Mouse (Mus musculus) myocyte (in vitro differentiated cells): ENCODE measurements around the gene St6galnac4. TPM values are rescaled to one million over a fixed set of nuclear protein-coding genes. Genes with fewer than 3 reads are reported as not detected.

Experiments used
- H3K27me3 ChIP-seq: one replicate; pipeline ENCODE4 v1.6.1; 2011; ENCODE audit not compliant: control insufficient read depth, insufficient read depth, insufficient read length
- H3K36me3 ChIP-seq: one replicate; pipeline ENCODE4 v1.6.1; 2011; ENCODE audit not compliant: control insufficient read depth, insufficient read depth
- H3K4me2 ChIP-seq: one replicate; pipeline ENCODE4 v1.6.1; 2011; ENCODE audit warnings: low read depth, control low read depth
- H3K4me3 ChIP-seq: one replicate; pipeline ENCODE4 v1.5.1; 2011; ENCODE audit warnings: mild to moderate bottlenecking, control low read depth, moderate library complexity
- H3K79me2 ChIP-seq: one replicate; pipeline ENCODE4 v1.6.1; 2011; ENCODE audit not compliant: control insufficient read depth, insufficient read depth
- H3ac ChIP-seq: one replicate; pipeline ENCODE4 v1.6.1; 2011; ENCODE audit not compliant: control insufficient read depth, insufficient read length
- CEBPB ChIP-seq: IDR thresholded peaks from 2 replicates; pipeline ENCODE4 v1.6.1; 2011; ENCODE audit warnings: mild to moderate bottlenecking, moderate library complexity; ENCODE audit not compliant: poor library complexity, insufficient read depth, severe bottlenecking
- E2F4 ChIP-seq: IDR thresholded peaks from one replicate; pipeline ENCODE4 v1.6.1; 2011; ENCODE audit warnings: mild to moderate bottlenecking, control low read depth, moderate library complexity; ENCODE audit not compliant: insufficient read depth
- MAX ChIP-seq: IDR thresholded peaks from one replicate; pipeline ENCODE4 v1.6.1; 2011; ENCODE audit warnings: low read depth, mild to moderate bottlenecking, control low read depth
- MYOD1 ChIP-seq, 3 experiments: IDR thresholded peaks; one replicate each; pipeline ENCODE4 v1.6.1; 2011; ENCODE audit warnings: control low read depth in 2 of 3, low read depth in 2 of 3, mild to moderate bottlenecking in 2 of 3, moderate library complexity in 1 of 3; ENCODE audit not compliant: insufficient read length in 2 of 3, control insufficient read depth in 1 of 3
- MYOG ChIP-seq, 3 experiments: IDR thresholded peaks; one replicate each; pipeline ENCODE4 v1.6.1; 2011; ENCODE audit warnings: control low read depth in 2 of 3, low read depth in 2 of 3, mild to moderate bottlenecking in 2 of 3; ENCODE audit not compliant: insufficient read length in 2 of 3, control insufficient read depth in 1 of 3, insufficient read depth in 1 of 3
- POLR2A ChIP-seq: IDR thresholded peaks from one replicate; pipeline ENCODE4 v1.6.1; 2011; ENCODE audit warnings: low read depth, mild to moderate bottlenecking, control low read depth, moderate library complexity; ENCODE audit not compliant: insufficient read length
- POLR2AphosphoS2 ChIP-seq: IDR thresholded peaks from one replicate; pipeline ENCODE4 v1.6.1; 2011; ENCODE audit warnings: low read depth, control low read depth; ENCODE audit not compliant: insufficient read length
- REST ChIP-seq: IDR thresholded peaks from one replicate; pipeline ENCODE4 v1.6.1; 2011; ENCODE audit warnings: mild to moderate bottlenecking, control low read depth, moderate library complexity; ENCODE audit not compliant: insufficient read depth, insufficient read length
- SRF ChIP-seq: IDR thresholded peaks from one replicate; pipeline ENCODE4 v1.6.1; 2011; ENCODE audit warnings: low read depth; ENCODE audit not compliant: control insufficient read depth, insufficient read length
- TCF12 ChIP-seq: IDR thresholded peaks from one replicate; pipeline ENCODE4 v1.6.1; 2011; ENCODE audit warnings: mild to moderate bottlenecking, control low read depth; ENCODE audit not compliant: poor library complexity, insufficient read depth, severe bottlenecking
- TCF3 ChIP-seq: IDR thresholded peaks from one replicate; pipeline ENCODE4 v1.6.1; 2011; ENCODE audit warnings: low read depth, control low read depth; ENCODE audit not compliant: insufficient read length
- USF1 ChIP-seq: IDR thresholded peaks from one replicate; pipeline ENCODE4 v1.6.1; 2011; ENCODE audit warnings: low read depth, mild to moderate bottlenecking, control low read depth, moderate library complexity
- polyA plus RNA-seq: library from polyadenylated mRNA; unstranded; fragments of >200 nt; fragmentation: generic; extraction: Trizol; gene quantifications from one replicate; pipeline ENCODE4 v1.2.1, GENCODE M21; 2012; ENCODE audit warnings: missing spikeins

St6galnac4 gene
- polyA plus RNA-seq, 1 experiment = 75.4 TPM

DNA sequence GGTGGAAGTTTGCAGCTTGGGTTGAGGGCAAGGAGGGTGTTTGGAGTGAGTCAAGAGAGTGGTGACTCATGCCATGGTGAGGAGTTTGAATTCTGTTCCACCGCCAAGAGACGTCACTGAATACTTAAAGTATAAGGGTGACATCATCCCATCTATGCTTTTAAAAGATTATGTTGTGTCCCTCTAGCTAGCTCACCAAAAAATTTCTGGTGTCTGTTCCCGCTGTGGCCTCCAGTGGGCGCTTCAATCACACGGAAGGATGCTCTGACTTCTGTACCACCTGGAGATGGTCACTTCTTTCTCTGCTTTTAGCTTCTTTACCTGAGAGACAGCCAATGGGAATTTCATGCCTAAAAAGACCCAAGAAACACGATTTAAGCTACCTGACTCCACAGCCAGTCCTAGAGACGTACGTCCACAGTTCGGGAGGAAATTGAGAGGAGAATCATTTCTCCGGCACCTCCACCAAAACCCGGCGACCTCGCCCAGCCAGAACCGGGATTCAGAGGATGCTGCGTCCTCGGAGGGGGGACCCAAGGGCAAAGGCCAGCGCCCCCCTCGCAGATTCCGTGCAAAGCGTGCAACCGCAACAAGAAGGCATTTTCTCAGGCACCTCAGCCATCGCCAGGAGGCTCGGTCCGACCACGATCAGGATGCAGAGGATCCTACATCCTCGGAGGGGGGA is 11.9 kb upstream of the St6galnac4 start:
- H3K4me2 ChIP-seq = peak overlapping the region; percentile 4
- TF ChIP-seq POLR2AphosphoS2 (no peak), MYOG (IDR thresholded peaks at IDR 0.05; ENCODE audit: control insufficient read depth in 1 of 3, insufficient read depth in 1 of 3, insufficient read length in 2 of 3, low read depth in 2 of 3) (no peak), USF1 (no peak), MAX (no peak)
- no peaks in the 10 kb centered on the region for H3K27me3 ChIP-seq
- H3K36me3 ChIP-seq = no peaks in the 10 kb centered on the region
- no peak overlapping the region for H3ac ChIP-seq
- peaks cover 21% of the 10 kb centered on the region for H3K79me2 ChIP-seq
- no peak overlapping the region for H3K4me3 ChIP-seq

DNA sequence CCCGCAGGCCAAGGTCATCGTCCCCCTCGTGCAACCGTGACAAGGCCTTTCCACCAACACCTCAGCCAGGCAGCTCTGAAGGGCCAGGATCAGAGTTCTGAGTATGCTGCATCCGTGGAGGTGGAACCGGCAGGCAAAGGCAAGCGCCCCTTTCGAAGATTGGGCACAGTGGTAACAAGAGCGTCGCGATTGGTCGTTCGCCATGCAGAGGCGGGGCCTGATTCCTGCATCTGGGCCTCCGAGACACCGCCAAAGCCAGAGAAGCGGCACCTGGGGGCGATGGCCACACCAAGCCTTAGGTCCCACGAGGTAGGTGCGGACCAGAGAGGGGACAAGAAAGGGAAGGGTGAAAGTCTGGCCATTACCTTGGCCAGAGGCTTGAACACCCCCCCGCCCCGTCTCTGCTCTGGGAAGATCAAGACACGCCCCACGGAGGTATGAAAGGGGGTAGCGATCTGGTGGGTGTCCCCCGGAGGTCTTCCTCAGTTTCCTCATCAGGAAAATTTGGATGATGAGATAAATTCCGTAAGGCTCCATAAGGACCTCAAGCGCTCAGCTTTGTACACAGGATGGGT is 11.2 kb upstream of the St6galnac4 start, which contains the start of gene 9430097D07Rik:
Gene 9430097D07Rik (minus strand): TSS at position 99 of the 575 bp plus-strand sequence.
- no peaks in the 10 kb centered on the region for H3K27me3 ChIP-seq
- TF ChIP-seq POLR2AphosphoS2 (no peak), MYOG (IDR thresholded peaks at IDR 0.05; ENCODE audit: control insufficient read depth in 1 of 3, insufficient read depth in 1 of 3, insufficient read length in 2 of 3, low read depth in 2 of 3) (no peak), CEBPB (no peak), SRF (no peak), REST (no peak), TCF12 (no peak)
- peaks cover 21% of the 10 kb centered on the region for H3K79me2 ChIP-seq
- peak within 1 kb of the TSS; percentile 4 for H3K4me2 ChIP-seq
- H3K36me3 ChIP-seq = no peaks in the 10 kb centered on the region
- no peak within 1 kb of the TSS for H3K4me3 ChIP-seq
- H3ac ChIP-seq = no peak within 1 kb of the TSS

DNA sequence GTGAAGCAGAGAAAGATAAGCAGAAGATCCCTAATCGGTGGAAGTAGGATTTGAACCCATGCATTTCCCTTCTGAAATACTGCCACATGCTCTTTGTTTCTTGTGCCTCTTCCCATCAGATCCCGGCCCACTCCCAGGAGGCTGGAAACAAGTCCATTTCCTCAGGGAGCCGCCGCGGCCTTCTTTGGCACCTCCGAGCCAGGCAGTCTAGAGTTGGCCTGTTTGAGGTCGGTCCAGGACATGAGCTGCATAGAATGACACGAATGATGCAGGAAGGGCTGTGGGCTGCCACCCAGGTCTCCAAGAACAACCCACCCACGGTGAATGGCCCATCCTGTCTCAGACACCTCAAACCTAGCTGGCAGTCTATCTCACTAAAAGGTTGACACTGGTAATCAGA is 10.4 kb upstream of the St6galnac4 start:
- Histone ChIP-seq H3K36me3 (no peaks in the 10 kb centered on the region), H3K4me2 (no peak overlapping the region), H3K79me2 (peaks cover 12% of the 10 kb centered on the region), H3K27me3 (no peaks in the 10 kb centered on the region), H3K4me3 (no peak overlapping the region), H3ac (no peak overlapping the region)
- TF ChIP-seq USF1 (no peak), E2F4 (no peak), MAX (no peak), REST (no peak), TCF12 (no peak), SRF (no peak), POLR2AphosphoS2 (no peak), MYOG (IDR thresholded peaks at IDR 0.05; ENCODE audit: control insufficient read depth in 1 of 3, insufficient read depth in 1 of 3, insufficient read length in 2 of 3, low read depth in 2 of 3) (no peak), MYOD1 (IDR thresholded peaks at IDR 0.05; ENCODE audit: control insufficient read depth in 1 of 3, insufficient read length in 2 of 3, low read depth in 2 of 3) (no peak), TCF3 (no peak), CEBPB (no peak), POLR2A (no peak)

DNA sequence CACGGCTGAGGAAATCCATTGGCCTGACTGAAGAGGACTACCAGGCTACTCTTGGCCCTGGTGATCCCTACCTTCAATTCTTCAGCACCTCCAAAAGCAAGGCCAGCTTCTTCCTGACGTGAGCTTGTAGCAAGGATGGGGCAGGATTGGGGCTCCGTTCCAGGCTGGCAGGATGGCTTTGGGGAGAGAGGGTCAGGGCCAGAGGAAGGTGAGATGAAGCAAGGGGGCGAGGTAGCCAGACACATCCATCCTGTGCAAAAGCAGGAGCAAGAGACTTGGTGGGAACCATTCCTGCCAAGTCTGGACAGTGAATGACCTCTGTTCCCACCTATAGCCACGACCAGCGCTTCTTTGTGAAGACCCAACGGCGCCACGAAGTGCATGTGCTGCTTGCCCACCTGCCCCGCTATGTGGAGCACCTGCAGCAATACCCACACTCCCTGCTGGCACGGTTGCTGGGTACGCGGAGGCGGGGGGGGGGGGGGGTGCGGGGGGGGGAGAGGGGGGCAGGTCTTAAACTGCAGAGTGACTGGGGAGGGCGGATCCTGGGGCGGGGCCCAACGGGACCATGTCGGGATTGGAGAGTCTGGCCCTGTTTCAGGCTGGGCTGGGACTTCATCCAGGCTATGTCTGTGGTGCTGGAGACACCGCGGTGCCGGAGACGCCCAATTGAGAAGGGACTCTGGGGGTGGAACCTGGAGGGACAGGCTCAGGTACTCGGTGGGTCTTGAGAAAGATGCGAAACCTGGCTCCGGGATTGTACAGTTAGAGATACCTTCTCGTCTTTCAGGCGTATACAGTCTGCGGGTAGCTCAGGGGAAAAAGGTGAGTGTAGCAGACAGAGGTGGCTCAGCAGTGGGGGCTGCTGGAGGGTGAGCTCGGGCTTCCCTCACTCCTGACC is 8.5 kb upstream of the St6galnac4 start:
- Histone ChIP-seq H3K27me3 (no peaks in the 10 kb centered on the region), H3ac (no peak overlapping the region), H3K4me2 (no peak overlapping the region), H3K36me3 (no peaks in the 10 kb centered on the region), H3K4me3 (no peak overlapping the region), H3K79me2 (no peaks in the 10 kb centered on the region)
- TF ChIP-seq MYOD1 (IDR thresholded peaks at IDR 0.05; ENCODE audit: control insufficient read depth in 1 of 3, insufficient read length in 2 of 3, low read depth in 2 of 3) (no peak), SRF (no peak), MYOG (IDR thresholded peaks at IDR 0.05; ENCODE audit: control insufficient read depth in 1 of 3, insufficient read depth in 1 of 3, insufficient read length in 2 of 3, low read depth in 2 of 3) (no peak), TCF3 (no peak), TCF12 (no peak), POLR2A (no peak), REST (no peak), MAX (no peak), CEBPB (no peak), USF1 (no peak), E2F4 (no peak), POLR2AphosphoS2 (no peak)
